30 mouse cellular contexts compared by ENCODE assay signal in genomic region chr8:115133711-115134218, GRCm38 (mm10).
A peak's percentile ranks its signal among the peaks of the same experiment; 100 is the strongest.
DNase-seq lines count a peak whose midpoint lies in the region; ATAC-seq and TF ChIP-seq lines count a peak whose summit lies in the region.
"Had no signal": no experiment of that assay in that cellular context is flagged by ENCODE, and none has a peak within 500 bp of the region (broad histone marks: within the 10 kb centered on the region; RNA-seq: fewer than 3 reads in every experiment).

No protein-coding gene starts in this region.

- no peak overlapping the region for H3K4me3 ChIP-seq in embryonic facial prominence, embryonic 14.5 days (ENCODE audit: low read depth, low read length)
- no peak overlapping the region for H3K4me3 ChIP-seq in embryonic facial prominence, embryonic 10.5 days
- H3K4me3 ChIP-seq in midbrain, embryonic 14.5 days (replicated peaks; ENCODE audit: low read depth, low read length) = no peak overlapping the region
- H3K4me3 ChIP-seq in midbrain, postnatal 0 days (ENCODE audit: low read depth, low read length) = no peak overlapping the region
- no peak overlapping the region for H3K4me3 ChIP-seq in forebrain, postnatal 0 days (ENCODE audit: low read depth, low read length)
- H3K4me3 ChIP-seq: embryonic facial prominence, embryonic 12.5 days; hindbrain, embryonic 12.5 days; intestine, embryonic 15.5 days had no signal

- H3K4me1 ChIP-seq in embryonic facial prominence, embryonic 14.5 days (ENCODE audit: control insufficient read depth, insufficient read depth, low read length) = no peaks in the 10 kb centered on the region
- 0 out of 2 replicates have a peak, but pooled peaks cover 2% of the 10 kb centered on the region for H3K4me1 ChIP-seq in embryonic facial prominence, embryonic 10.5 days
- H3K4me1 ChIP-seq in midbrain, embryonic 14.5 days (ENCODE audit: control insufficient read depth, insufficient read depth, low read length) = peaks cover 10% of the 10 kb centered on the region; the same call in 1 of the 2 replicates
- no peaks in the 10 kb centered on the region for H3K4me1 ChIP-seq in midbrain, postnatal 0 days (ENCODE audit: insufficient read depth, low read length)
- H3K4me1 ChIP-seq in forebrain, postnatal 0 days (ENCODE audit: insufficient read depth) = no peaks in the 10 kb centered on the region
- H3K4me1 ChIP-seq: embryonic facial prominence, embryonic 12.5 days; intestine, embryonic 15.5 days had no signal

- no peak overlapping the region for H3K9ac ChIP-seq in embryonic facial prominence, embryonic 14.5 days (ENCODE audit: low read depth, low read length)
- H3K9ac ChIP-seq in midbrain, embryonic 14.5 days (replicated peaks; ENCODE audit: low read length) = no peak overlapping the region
- H3K9ac ChIP-seq in midbrain, postnatal 0 days (replicated peaks; ENCODE audit: low read length, poor library complexity, severe bottlenecking) = no peak overlapping the region
- H3K9ac ChIP-seq in forebrain, postnatal 0 days = no peak overlapping the region
- H3K9ac ChIP-seq: embryonic facial prominence, embryonic 12.5 days; hindbrain, embryonic 12.5 days; intestine, embryonic 15.5 days; liver, embryonic 14.5 days; lung, embryonic 14.5 days had no signal

- H3K4me2 ChIP-seq in embryonic facial prominence, embryonic 14.5 days (ENCODE audit: low read depth, low read length) = no peak overlapping the region
- H3K4me2 ChIP-seq in midbrain, embryonic 14.5 days (ENCODE audit: low read length) = no peak overlapping the region
- no peak overlapping the region for H3K4me2 ChIP-seq in midbrain, postnatal 0 days (ENCODE audit: low read depth, low read length, poor library complexity, severe bottlenecking)
- H3K4me2 ChIP-seq in forebrain, postnatal 0 days (ENCODE audit: low read depth) = no peak overlapping the region
- H3K4me2 ChIP-seq: embryonic facial prominence, embryonic 12.5 days; heart, embryonic 11.5 days; hindbrain, embryonic 12.5 days; intestine, embryonic 15.5 days; lung, embryonic 14.5 days had no signal

- DNase-seq in embryonic facial prominence, embryonic 14.5 days (ENCODE audit: low spot score) = peak; percentile 43
- no peak for DNase-seq in embryonic facial prominence, embryonic 10.5 days (ENCODE audit: low spot score)
- peak; percentile 55 for DNase-seq in midbrain, embryonic 14.5 days
- DNase-seq in midbrain, postnatal 0 days (ENCODE audit: low spot score) = no peak
- DNase-seq in forebrain, postnatal 0 days = peak; percentile 38
- no peak for DNase-seq in gastrocnemius, postnatal 14 days
- DNase-seq in MN1 (ENCODE audit: low spot score) = no peak
- no peak for DNase-seq in spleen, postnatal 36 days (ENCODE audit: low spot score in 2 of 2)
- DNase-seq: adrenal gland, adult 8-10 months; cerebellum, adult 8-10 months; cerebellum, postnatal 36 days; gastrocnemius, postnatal 10 days; heart, postnatal 36 days; kidney, adult 2 months; kidney, postnatal 4 days; left cerebral cortex, postnatal 4 days; liver; lung, embryonic 14.5 days; lung, postnatal 14 days; spleen, adult 18-20 months; thymus, adult 18-20 months; thymus, postnatal 25 days had no signal

- ATAC-seq in embryonic facial prominence, embryonic 14.5 days (ENCODE audit: low read depth) = no peak
- ATAC-seq in midbrain, embryonic 14.5 days (ENCODE audit: low FRiP score, low TSS enrichment) = no peak
- no peak for ATAC-seq in midbrain, postnatal 0 days (ENCODE audit: low FRiP score)
- no peak for ATAC-seq in forebrain, postnatal 0 days
- ATAC-seq: hindbrain, postnatal 0 days; intestine, embryonic 15.5 days had no signal

- no peak overlapping the region for H3K27ac ChIP-seq in embryonic facial prominence, embryonic 14.5 days (replicated peaks; ENCODE audit: low read depth, low read length)
- no peak overlapping the region for H3K27ac ChIP-seq in embryonic facial prominence, embryonic 10.5 days (replicated peaks)
- no peak overlapping the region for H3K27ac ChIP-seq in midbrain, embryonic 14.5 days (replicated peaks; ENCODE audit: low read depth, low read length)
- no peak overlapping the region for H3K27ac ChIP-seq in midbrain, postnatal 0 days (ENCODE audit: low read depth, low read length)
- H3K27ac ChIP-seq in forebrain, postnatal 0 days (ENCODE audit: low read depth, low read length) = no peak overlapping the region; the same call in 1 of the 2 replicates
- H3K27ac ChIP-seq: embryonic facial prominence, embryonic 12.5 days; hindbrain, embryonic 12.5 days; hindbrain, postnatal 0 days; intestine, embryonic 15.5 days; kidney, postnatal 0 days; liver, embryonic 14.5 days; stomach, postnatal 0 days had no signal

- no peaks in the 10 kb centered on the region for H3K36me3 ChIP-seq in embryonic facial prominence, embryonic 14.5 days (ENCODE audit: control insufficient read depth, insufficient read depth, low read length)
- H3K36me3 ChIP-seq in embryonic facial prominence, embryonic 10.5 days (replicated peaks) = no peaks in the 10 kb centered on the region
- no peaks in the 10 kb centered on the region for H3K36me3 ChIP-seq in midbrain, embryonic 14.5 days (ENCODE audit: control insufficient read depth, insufficient read depth, low read length)
- no peaks in the 10 kb centered on the region for H3K36me3 ChIP-seq in midbrain, postnatal 0 days (ENCODE audit: insufficient read depth, low read length)
- no peaks in the 10 kb centered on the region for H3K36me3 ChIP-seq in forebrain, postnatal 0 days (ENCODE audit: insufficient read depth)
- H3K36me3 ChIP-seq: embryonic facial prominence, embryonic 12.5 days; hindbrain, embryonic 12.5 days; intestine, embryonic 15.5 days had no signal

- WGBS in embryonic facial prominence, embryonic 14.5 days = 37% methylated on average over 7 of the region's 7 CpGs
- 54% methylated on average over 7 of the region's 7 CpGs for WGBS in embryonic facial prominence, embryonic 10.5 days
- 13% methylated on average over 7 of the region's 7 CpGs for WGBS in midbrain, embryonic 14.5 days
- WGBS in midbrain, postnatal 0 days = 20% methylated on average over 7 of the region's 7 CpGs
- WGBS in forebrain, postnatal 0 days = 9% methylated on average over 7 of the region's 7 CpGs

- TF ChIP-seq CTCF in midbrain, postnatal 0 days (IDR thresholded peaks at IDR 0.05) = no peak
- TF ChIP-seq CTCF in forebrain, postnatal 0 days (IDR thresholded peaks at IDR 0.05; ENCODE audit: low read depth) = no peak

- intact Hi-C loops in gastrocnemius, postnatal 14 days (cut with DNase I; ENCODE audit: low total_unique reads) = no loop called here

- H3K9me3 ChIP-seq in embryonic facial prominence, embryonic 14.5 days (ENCODE audit: control insufficient read depth, low read length) = peaks cover 19% of the 10 kb centered on the region
- no peaks in the 10 kb centered on the region for H3K9me3 ChIP-seq in embryonic facial prominence, embryonic 10.5 days
- no peaks in the 10 kb centered on the region for H3K9me3 ChIP-seq in midbrain, embryonic 14.5 days (ENCODE audit: control insufficient read depth, low read length)
- H3K9me3 ChIP-seq in midbrain, postnatal 0 days (ENCODE audit: low read length) = no peaks in the 10 kb centered on the region
- H3K9me3 ChIP-seq in forebrain, postnatal 0 days (ENCODE audit: low read length) = no peaks in the 10 kb centered on the region
- H3K9me3 ChIP-seq: embryonic facial prominence, embryonic 12.5 days; hindbrain, embryonic 12.5 days had no signal

- no peaks in the 10 kb centered on the region for H3K27me3 ChIP-seq in embryonic facial prominence, embryonic 14.5 days (replicated peaks; ENCODE audit: control insufficient read depth, insufficient read depth, low read length)
- 0 out of 2 replicates have a peak, but pooled peaks cover 6% of the 10 kb centered on the region for H3K27me3 ChIP-seq in embryonic facial prominence, embryonic 10.5 days (replicated peaks; ENCODE audit: low read depth, poor library complexity, severe bottlenecking)
- no peaks in the 10 kb centered on the region for H3K27me3 ChIP-seq in midbrain, embryonic 14.5 days (ENCODE audit: control insufficient read depth, insufficient read depth, low read length)
- H3K27me3 ChIP-seq in midbrain, postnatal 0 days (ENCODE audit: insufficient read depth, low read length) = 0 out of 2 replicates have a peak, but pooled peaks cover 4% of the 10 kb centered on the region
- H3K27me3 ChIP-seq in forebrain, postnatal 0 days (ENCODE audit: insufficient read depth, low read length) = peaks cover 11% of the 10 kb centered on the region
- H3K27me3 ChIP-seq: embryonic facial prominence, embryonic 12.5 days; hindbrain, embryonic 12.5 days; intestine, embryonic 15.5 days had no signal

Comparison
In these comparisons a context has a peak if more than half of its experiments do, and no peak if none do; other contexts are left out.
1. DNase-seq: peak in embryonic facial prominence, embryonic 14.5 days (single experiment), midbrain, embryonic 14.5 days (single experiment) and forebrain, postnatal 0 days (single experiment); none in embryonic facial prominence, embryonic 10.5 days (single experiment), midbrain, postnatal 0 days (single experiment), gastrocnemius, postnatal 14 days (single experiment), MN1 (single experiment) and spleen, postnatal 36 days (0 of 2).